Mouse (Mus musculus) erythroblast, embryonic 14.5 days (primary cell): ENCODE data around the gene Scand1. TPM values are rescaled to one million over a fixed set of nuclear protein-coding genes. Genes with fewer than 3 reads are reported as not detected.
A peak's percentile ranks its signal among the peaks of the same experiment; 100 is the strongest.

Experiments
- H3K27me3 ChIP-seq: 2 replicates; pipeline ENCODE4 v1.6.1; 2012; ENCODE audit warnings: inconsistent platforms; ENCODE audit not compliant: control insufficient read depth
- H3K36me3 ChIP-seq: 2 replicates; pipeline ENCODE4 v1.6.1; 2012; ENCODE audit warnings: mild to moderate bottlenecking, inconsistent platforms; ENCODE audit not compliant: control insufficient read depth
- H3K4me1 ChIP-seq: 2 replicates; pipeline ENCODE4 v1.6.1; 2012; ENCODE audit warnings: inconsistent platforms; ENCODE audit not compliant: control insufficient read depth
- H3K4me3 ChIP-seq: replicated peaks from 2 replicates; pipeline ENCODE3; 2012; ENCODE audit warnings: moderate library complexity, mild to moderate bottlenecking, inconsistent platforms
- H3K9me3 ChIP-seq: 2 replicates; pipeline ENCODE4 v1.6.1; 2012; ENCODE audit warnings: low read length, inconsistent platforms, mixed read lengths; ENCODE audit not compliant: control insufficient read depth
- GATA1 ChIP-seq: IDR thresholded peaks from 2 replicates; pipeline ENCODE4 v1.6.1; 2012; ENCODE audit warnings: low read length, inconsistent platforms, mixed read lengths
- TAL1 ChIP-seq: IDR thresholded peaks from 3 replicates; pipeline ENCODE4 v1.6.1; 2012; ENCODE audit warnings: low read length, inconsistent platforms, mixed read lengths
- polyA plus RNA-seq: library from polyadenylated mRNA; stranded (reverse); fragments of >175 nt; gene quantifications from 2 replicates; pipeline ENCODE4 v1.2.3, GENCODE M21; 2012

The Scand1 gene
- 85.2 and 101 TPM in 2 replicates for polyA plus RNA-seq

GRCm38 (mm10) chr2:156312297-156312897 is at the start of gene Scand1, which contains the start of gene Cnbd2:
Scand1 (minus strand) TSS chr2:156312704.
Cnbd2 (plus strand) TSS chr2:156312299.
- TF ChIP-seq TAL1 (no peak), GATA1 (0 out of 2 replicates have a peak, but pooled peaks have one; percentile 6)
- Histone ChIP-seq H3K4me1 (peaks cover 25% of the 10 kb centered on the region), H3K9me3 (peaks cover 4% of the 10 kb centered on the region; the same call in 1 of the 2 replicates), H3K4me3 (peak within 1 kb of the TSS; percentile 88), H3K27me3 (no peaks in the 10 kb centered on the region), H3K36me3 (peaks cover 9% of the 10 kb centered on the region)

DNA sequence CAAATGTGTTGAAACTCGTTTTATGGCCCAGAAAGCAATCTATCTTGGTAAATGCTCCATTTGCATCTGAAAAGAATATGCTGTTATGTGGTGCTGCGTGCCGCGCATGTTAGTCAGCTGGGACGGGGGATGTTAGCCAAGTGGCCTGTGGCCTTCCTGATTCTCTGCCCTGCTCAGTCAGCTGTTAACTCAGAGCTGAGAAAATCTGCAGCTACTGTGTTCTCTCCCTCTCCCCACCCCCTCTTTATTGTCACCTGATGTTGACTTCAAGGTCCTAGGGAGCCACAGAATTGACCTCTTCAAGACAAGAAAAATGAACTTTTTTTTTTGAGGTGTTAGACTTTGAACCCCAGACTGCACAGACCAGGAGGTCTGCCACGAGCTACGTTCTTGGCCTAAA is 43.5 kb upstream of the Scand1 start:
- Histone ChIP-seq H3K27me3 (no peaks in the 10 kb centered on the region), H3K9me3 (no peaks in the 10 kb centered on the region), H3K4me3 (no peak overlapping the region), H3K4me1 (no peaks in the 10 kb centered on the region), H3K36me3 (no peaks in the 10 kb centered on the region)
- TF ChIP-seq TAL1, result no peak
- no peak for TF ChIP-seq GATA1

DNA sequence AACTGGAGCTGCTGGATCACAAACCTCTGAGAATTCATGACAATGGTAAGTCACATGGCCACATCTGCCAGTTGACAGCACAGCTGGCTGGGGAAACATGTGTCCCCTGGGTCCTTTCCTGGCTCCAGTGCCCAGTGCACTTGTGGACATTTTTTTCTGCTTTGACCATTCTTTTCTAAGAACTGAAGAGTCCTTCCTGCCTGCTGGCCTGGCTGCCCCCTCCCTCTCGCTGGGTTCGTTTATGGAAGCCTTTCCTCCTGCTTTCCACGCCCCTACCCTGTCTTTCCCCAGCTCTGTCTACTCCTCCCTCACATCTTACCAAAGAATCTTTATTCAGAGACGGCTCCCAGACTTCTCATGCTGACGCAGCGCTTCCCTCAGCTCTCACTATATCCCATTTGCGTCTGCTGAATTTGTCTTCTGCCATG is 40.8 kb upstream of the Scand1 start:
- TF ChIP-seq TAL1, result no peak
- TF ChIP-seq GATA1, result no peak
- Histone ChIP-seq H3K27me3 (no peaks in the 10 kb centered on the region), H3K4me1 (no peaks in the 10 kb centered on the region), H3K4me3 (no peak overlapping the region), H3K9me3 (no peaks in the 10 kb centered on the region), H3K36me3 (no peaks in the 10 kb centered on the region)

GRCm38 (mm10) chr2:156352413-156353165 is 40.1 kb upstream of the Scand1 start:
- Histone ChIP-seq H3K36me3 (no peaks in the 10 kb centered on the region), H3K9me3 (no peaks in the 10 kb centered on the region), H3K27me3 (no peaks in the 10 kb centered on the region), H3K4me1 (no peaks in the 10 kb centered on the region), H3K4me3 (no peak overlapping the region)
- TF ChIP-seq GATA1 (no peak), TAL1 (no peak)

- no peak for TF ChIP-seq GATA1
- no peak for TF ChIP-seq TAL1
- H3K27me3 ChIP-seq, result no peaks in the 10 kb centered on the region
- H3K36me3 ChIP-seq, result no peaks in the 10 kb centered on the region
- no peaks in the 10 kb centered on the region for H3K4me1 ChIP-seq
- H3K9me3 ChIP-seq, result no peaks in the 10 kb centered on the region
- no peak overlapping the region for H3K4me3 ChIP-seq
Measured at GRCm38 (mm10) chr2:156351243-156351642, 38.7 kb upstream of the Scand1 start.

DNA sequence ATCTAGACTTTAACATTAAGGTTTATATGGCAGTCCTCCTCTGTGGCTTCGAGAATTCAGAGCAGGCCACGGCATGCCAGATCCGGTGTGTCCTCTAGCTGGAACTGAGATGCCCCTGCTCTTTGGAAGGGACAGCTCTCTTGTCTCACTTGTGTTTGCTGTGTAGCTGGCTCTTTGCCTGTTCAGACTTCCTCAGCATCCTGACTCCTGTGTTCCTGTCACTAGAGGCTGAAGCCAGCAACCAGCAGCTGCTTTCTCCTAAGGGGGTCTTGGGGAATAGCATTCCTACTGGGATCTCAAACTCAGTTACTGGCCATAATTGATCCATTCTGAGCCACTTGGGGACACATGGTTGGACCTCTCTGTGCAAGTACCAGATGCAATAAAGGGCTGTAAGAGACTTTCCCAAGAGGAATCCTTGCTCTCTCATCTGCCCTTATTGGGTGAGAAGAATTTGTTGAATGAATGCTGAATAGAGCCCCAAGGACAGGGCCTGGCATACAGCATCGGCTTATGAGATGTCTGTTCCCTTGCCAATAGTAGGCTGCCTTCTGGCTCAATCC is 36.9 kb upstream of the Scand1 start:
- Histone ChIP-seq H3K36me3 (no peaks in the 10 kb centered on the region), H3K4me3 (no peak overlapping the region), H3K27me3 (no peaks in the 10 kb centered on the region), H3K4me1 (no peaks in the 10 kb centered on the region), H3K9me3 (no peaks in the 10 kb centered on the region)
- TF ChIP-seq GATA1 (no peak), TAL1 (no peak)

DNA sequence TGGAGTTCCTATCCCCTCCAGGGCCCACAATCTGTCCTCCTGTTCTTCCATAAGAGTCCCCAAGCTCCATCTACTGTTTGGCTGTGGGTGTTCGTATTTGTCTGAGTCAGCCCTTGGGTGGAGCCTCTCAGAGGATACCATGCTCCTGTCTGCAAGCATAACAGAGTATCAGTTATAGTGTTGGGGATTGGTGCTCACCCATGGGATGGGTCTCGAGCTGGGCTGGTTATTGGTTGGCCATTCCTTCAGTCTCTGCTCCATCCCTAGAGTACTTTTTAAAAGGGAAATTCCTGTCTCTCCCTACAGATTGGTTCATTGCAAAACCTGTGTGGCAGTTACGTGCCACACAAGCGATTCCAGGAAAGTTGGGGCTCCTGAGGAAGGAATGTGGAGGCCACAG is 36.3 kb upstream of the Scand1 start:
- no peak for TF ChIP-seq GATA1
- TF ChIP-seq TAL1, result no peak
- H3K27me3 ChIP-seq, result no peaks in the 10 kb centered on the region
- H3K36me3 ChIP-seq, result no peaks in the 10 kb centered on the region

DNA sequence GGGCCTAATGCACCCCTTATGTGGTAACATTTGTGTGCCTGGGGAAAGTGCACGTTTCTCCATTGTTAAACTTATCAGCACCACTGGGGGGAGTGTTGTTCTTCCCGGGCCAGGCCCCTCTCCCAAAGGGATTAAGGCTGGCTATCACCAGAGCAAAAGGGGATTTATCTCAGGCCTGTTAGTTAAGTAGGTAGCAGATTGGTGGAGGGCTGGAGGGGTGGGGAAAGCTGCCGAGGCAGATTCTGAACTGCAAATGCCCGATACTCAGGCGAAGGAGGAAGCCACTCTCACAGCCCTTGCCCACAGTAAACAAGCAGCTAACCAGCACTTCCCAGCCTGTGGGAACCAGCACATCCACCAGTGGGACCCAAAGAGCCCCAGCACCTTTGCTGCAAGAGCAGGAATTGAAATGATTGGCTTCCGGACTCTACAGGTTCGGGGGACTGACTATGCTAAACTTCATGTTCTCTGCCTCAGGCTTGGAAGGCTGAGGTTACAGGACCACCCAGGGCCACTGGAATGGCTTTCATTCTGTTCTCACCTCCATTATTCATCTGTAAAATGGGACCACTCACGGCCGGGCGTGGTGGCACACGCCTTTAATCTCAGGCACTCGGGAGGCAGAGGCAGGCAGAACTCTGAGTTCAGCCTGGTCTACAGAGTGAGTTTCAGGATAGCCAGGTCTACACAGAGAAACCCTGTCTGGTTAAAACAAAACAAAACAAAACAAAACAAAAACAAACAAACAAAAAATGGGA is 32.5 kb upstream of the Scand1 start:
- no peak overlapping the region for H3K4me3 ChIP-seq
- TF ChIP-seq GATA1 (no peak), TAL1 (no peak)

More for the DNA sequence above, 36.3 kb upstream of the Scand1 start:
- no peaks in the 10 kb centered on the region for H3K9me3 ChIP-seq
- H3K4me3 ChIP-seq, result no peak overlapping the region
- H3K4me1 ChIP-seq, result no peaks in the 10 kb centered on the region

More for the DNA sequence above, 32.5 kb upstream of the Scand1 start:
- Histone ChIP-seq H3K4me1 (no peaks in the 10 kb centered on the region), H3K36me3 (no peaks in the 10 kb centered on the region), H3K9me3 (no peaks in the 10 kb centered on the region), H3K27me3 (no peaks in the 10 kb centered on the region)
